Mouse (Mus musculus): ENCODE results near the gene 1700029I15Rik. TPM values are rescaled to one million over a fixed set of nuclear protein-coding genes. Genes with fewer than 3 reads are reported as not detected.
A peak's percentile ranks its signal among the peaks of the same experiment; 100 is the strongest.

1700029I15Rik gene
- polyA plus RNA-seq, 1 experiment from 2014 or later, result 2.5 TPM

DNA sequence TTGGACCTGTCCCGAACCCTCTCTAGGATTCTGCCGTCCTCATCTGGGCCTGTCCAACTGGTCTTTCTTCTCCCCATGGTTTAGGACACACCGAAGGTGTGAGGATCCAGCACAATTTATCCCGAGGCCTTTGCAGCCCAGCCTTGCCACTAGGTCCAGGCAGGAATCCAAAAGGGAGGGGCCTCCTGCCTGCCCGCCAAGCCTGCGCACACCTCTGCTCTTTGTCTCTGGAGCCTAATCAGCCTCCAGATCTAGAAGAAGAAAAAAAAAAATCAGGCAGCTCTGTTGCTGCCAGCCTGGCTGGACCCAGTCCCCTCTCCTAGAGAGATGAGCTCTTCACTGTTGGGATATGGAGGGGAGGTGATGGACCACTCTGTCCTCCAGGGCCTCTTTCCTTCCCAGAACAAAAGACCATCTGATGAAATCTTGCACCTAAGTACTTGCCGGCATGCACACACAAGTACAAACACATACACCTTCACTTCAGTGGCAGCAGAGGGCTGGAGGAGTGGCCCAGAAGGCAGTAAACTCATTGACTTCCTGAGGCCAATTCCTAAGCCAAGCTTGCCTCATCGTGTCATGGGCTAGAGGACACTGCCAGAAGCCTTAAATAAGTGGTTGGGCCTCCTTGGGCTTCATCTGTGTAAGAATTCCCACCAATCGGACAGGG lies 9.4 kb upstream of the 1700029I15Rik start:
- no peak for ATAC-seq (replicated peaks; ENCODE audit: low FRiP score, low read depth)
- no peak for TF ChIP-seq CTCF (IDR thresholded peaks at IDR 0.05; ENCODE audit: low read depth)
- Histone ChIP-seq H3K9me3 (replicated peaks; ENCODE audit: low read length) (no peaks in the 10 kb centered on the region), H3K36me3 (ENCODE audit: insufficient read depth, low read length) (peaks cover 4% of the 10 kb centered on the region; the same call in 1 of the 2 replicates), H3K4me3 (replicated peaks; ENCODE audit: low read depth, low read length) (no peak overlapping the region), H3K9ac (ENCODE audit: low read depth, low read length) (0 out of 2 replicates have a peak overlapping the region, but pooled peaks have one; percentile 10), H3K4me1 (replicated peaks; ENCODE audit: insufficient read depth, low read length) (peaks cover 25% of the 10 kb centered on the region), H3K27ac (peak overlapping the region; percentile 97), H3K4me2 (ENCODE audit: low read length) (no peak overlapping the region), H3K27me3 (ENCODE audit: insufficient read depth, low read length) (no peaks in the 10 kb centered on the region)
- WGBS, result 31% methylated on average over 9 of the region's 9 CpGs
- DNase-seq (ENCODE audit: low spot score), result no peak

- H3K4me3 ChIP-seq (replicated peaks; ENCODE audit: low read depth, low read length), result no peak overlapping the region
- ATAC-seq (replicated peaks; ENCODE audit: low FRiP score, low read depth), result no peak
- H3K9ac ChIP-seq (ENCODE audit: low read depth, low read length), result no peak overlapping the region
- H3K9me3 ChIP-seq (replicated peaks; ENCODE audit: low read length), result no peaks in the 10 kb centered on the region
- peaks cover 9% of the 10 kb centered on the region for H3K36me3 ChIP-seq (ENCODE audit: insufficient read depth, low read length)
- no peak for DNase-seq (ENCODE audit: low spot score)
- no peak overlapping the region for H3K4me2 ChIP-seq (ENCODE audit: low read length)
- no peaks in the 10 kb centered on the region for H3K27me3 ChIP-seq (ENCODE audit: insufficient read depth, low read length)
- TF ChIP-seq CTCF (IDR thresholded peaks at IDR 0.05; ENCODE audit: low read depth), result no peak
- peak overlapping the region; percentile 97 for H3K27ac ChIP-seq
- H3K4me1 ChIP-seq (replicated peaks; ENCODE audit: insufficient read depth, low read length), result peaks cover 25% of the 10 kb centered on the region
- 77% methylated on average over 11 of the region's 11 CpGs for WGBS
Measured at GRCm38 (mm10) chr2:92373437-92373813, 8.9 kb upstream of the 1700029I15Rik start.

DNA sequence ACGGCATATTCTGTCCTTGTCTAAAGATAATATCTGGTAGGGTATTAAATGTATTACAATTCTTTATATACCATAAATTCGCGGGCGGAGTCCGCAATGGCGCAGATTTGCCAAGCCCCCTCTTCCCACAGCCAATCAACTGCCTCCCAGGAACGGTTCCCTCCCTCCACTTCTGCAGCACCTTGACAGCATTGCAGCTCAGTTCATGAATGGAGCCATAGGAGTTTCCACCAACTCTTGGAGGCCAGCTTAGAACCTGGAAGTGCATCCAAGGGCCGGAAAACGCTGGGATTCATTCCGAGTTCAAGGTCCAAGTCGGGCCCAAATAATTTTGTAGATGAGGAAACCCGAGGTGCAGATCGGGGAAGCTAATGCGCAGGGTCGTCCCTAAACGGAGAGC lies 7.8 kb upstream of the 1700029I15Rik start, which contains the start of the genes Pex16 and Large2:
Pex16 (plus strand) TSS at position 163 of the 400 bp plus-strand sequence.
Large2 (minus strand) TSS at position 356 of the 400 bp plus-strand sequence.
- no peak for ATAC-seq (replicated peaks; ENCODE audit: low FRiP score, low read depth)
- Histone ChIP-seq H3K4me2 (ENCODE audit: low read length) (peak within 1 kb of the TSS; percentile 69), H3K9ac (ENCODE audit: low read depth, low read length) (peak within 1 kb of the TSS; percentile 75)

GRCm38 (mm10) chr2:92375099-92375623 lies 7.2 kb upstream of the 1700029I15Rik start:
- peak; percentile 100 for DNase-seq (ENCODE audit: low spot score)
- peak overlapping the region; percentile 53 for H3K4me3 ChIP-seq (replicated peaks; ENCODE audit: low read depth, low read length)
- peaks cover 25% of the 10 kb centered on the region for H3K4me1 ChIP-seq (replicated peaks; ENCODE audit: insufficient read depth, low read length)
- no peaks in the 10 kb centered on the region for H3K9me3 ChIP-seq (replicated peaks; ENCODE audit: low read length)
- H3K27ac ChIP-seq, result peak overlapping the region; percentile 97
- peaks cover 22% of the 10 kb centered on the region for H3K36me3 ChIP-seq (ENCODE audit: insufficient read depth, low read length)
- peak overlapping the region; percentile 69 for H3K4me2 ChIP-seq (ENCODE audit: low read length)
- no peaks in the 10 kb centered on the region for H3K27me3 ChIP-seq (ENCODE audit: insufficient read depth, low read length)
- under 1% methylated on average over 29 of the region's 29 CpGs for WGBS
- ATAC-seq (replicated peaks; ENCODE audit: low FRiP score, low read depth), result peak; percentile 90
- peak overlapping the region; percentile 75 for H3K9ac ChIP-seq (ENCODE audit: low read depth, low read length)
- TF ChIP-seq CTCF (IDR thresholded peaks at IDR 0.05; ENCODE audit: low read depth), result peak; percentile 31; the same call in 1 of the 2 replicates

More for the DNA sequence above, 7.8 kb upstream of the 1700029I15Rik start, which contains the start of the genes Pex16 and Large2:
- peaks cover 18% of the 10 kb centered on the region for H3K36me3 ChIP-seq (ENCODE audit: insufficient read depth, low read length)
- H3K27ac ChIP-seq, result peak within 1 kb of the TSS; percentile 97
- H3K4me1 ChIP-seq (replicated peaks; ENCODE audit: insufficient read depth, low read length), result peaks cover 25% of the 10 kb centered on the region
- DNase-seq (ENCODE audit: low spot score), result peak; percentile 68
- H3K4me3 ChIP-seq (replicated peaks; ENCODE audit: low read depth, low read length), result peak within 1 kb of the TSS; percentile 53
- H3K9me3 ChIP-seq (replicated peaks; ENCODE audit: low read length), result no peaks in the 10 kb centered on the region
- 3% methylated on average over 16 of the region's 16 CpGs for WGBS
- TF ChIP-seq CTCF (IDR thresholded peaks at IDR 0.05; ENCODE audit: low read depth), result no peak
- H3K27me3 ChIP-seq (ENCODE audit: insufficient read depth, low read length), result no peaks in the 10 kb centered on the region

- Histone ChIP-seq H3K4me3 (replicated peaks; ENCODE audit: low read depth, low read length) (peak overlapping the region; percentile 53), H3K27ac (peak overlapping the region; percentile 97), H3K36me3 (ENCODE audit: insufficient read depth, low read length) (peaks cover 22% of the 10 kb centered on the region), H3K4me2 (ENCODE audit: low read length) (peak overlapping the region; percentile 69), H3K9ac (ENCODE audit: low read depth, low read length) (peak overlapping the region; percentile 75), H3K27me3 (ENCODE audit: insufficient read depth, low read length) (no peaks in the 10 kb centered on the region), H3K4me1 (replicated peaks; ENCODE audit: insufficient read depth, low read length) (peaks cover 25% of the 10 kb centered on the region), H3K9me3 (replicated peaks; ENCODE audit: low read length) (no peaks in the 10 kb centered on the region)
- WGBS, result 7% methylated on average over 10 of the region's 10 CpGs
- TF ChIP-seq CTCF (IDR thresholded peaks at IDR 0.05; ENCODE audit: low read depth), result no peak
- DNase-seq (ENCODE audit: low spot score) (no peak), ATAC-seq (replicated peaks; ENCODE audit: low FRiP score, low read depth) (no peak)
Measured at GRCm38 (mm10) chr2:92375788-92376187, 6.5 kb upstream of the 1700029I15Rik start.

- Histone ChIP-seq H3K4me3 (replicated peaks; ENCODE audit: low read depth, low read length) (peak overlapping the region; percentile 53; the same call in 1 of the 2 replicates), H3K9me3 (replicated peaks; ENCODE audit: low read length) (no peaks in the 10 kb centered on the region), H3K4me2 (ENCODE audit: low read length) (peak overlapping the region; percentile 69), H3K27ac (no peak overlapping the region), H3K36me3 (ENCODE audit: insufficient read depth, low read length) (peaks cover 27% of the 10 kb centered on the region), H3K9ac (ENCODE audit: low read depth, low read length) (peak overlapping the region; percentile 75), H3K4me1 (replicated peaks; ENCODE audit: insufficient read depth, low read length) (peaks cover 21% of the 10 kb centered on the region), H3K27me3 (ENCODE audit: insufficient read depth, low read length) (no peaks in the 10 kb centered on the region)
- ATAC-seq (replicated peaks; ENCODE audit: low FRiP score, low read depth) (no peak), DNase-seq (ENCODE audit: low spot score) (no peak)
- no peak for TF ChIP-seq CTCF (IDR thresholded peaks at IDR 0.05; ENCODE audit: low read depth)
- WGBS, result 85% methylated on average over 6 of the region's 6 CpGs
Measured at GRCm38 (mm10) chr2:92376300-92376699, 6.0 kb upstream of the 1700029I15Rik start.
